Mouse (Mus musculus): ENCODE data around the gene Agxt. TPM values are rescaled to one million over a fixed set of nuclear protein-coding genes. Genes with fewer than 3 reads are reported as not detected.

Gene Agxt
- 0.04 and 0.08 TPM in 2 replicates for polyA plus RNA-seq (2012)

DNA sequence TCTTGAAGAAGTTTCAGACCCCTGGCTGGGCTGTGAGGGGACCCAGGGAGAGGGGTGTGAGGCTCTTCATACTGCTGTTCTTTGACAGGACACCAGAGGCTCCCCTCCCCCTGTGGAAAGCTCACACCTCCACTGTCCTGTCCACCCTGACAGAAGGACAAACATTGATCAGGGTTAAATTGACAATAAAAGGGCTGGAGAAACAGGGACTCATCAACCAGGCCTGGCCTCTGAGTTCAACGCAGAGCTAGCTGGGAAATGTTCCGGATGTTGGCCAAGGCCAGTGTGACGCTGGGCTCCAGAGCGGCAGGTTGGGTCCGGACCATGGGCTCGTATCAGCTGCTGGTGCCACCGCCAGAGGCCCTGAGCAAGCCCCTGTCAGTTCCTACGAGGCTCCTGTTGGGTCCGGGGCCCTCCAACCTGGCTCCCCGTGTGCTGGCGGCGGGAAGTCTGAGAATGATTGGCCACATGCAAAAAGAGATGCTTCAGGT lies at the start of gene Agxt:
Gene Agxt, plus strand, starts transcription at position 205 of the 491 bp plus-strand sequence.
- H3K27me3 ChIP-seq (ENCODE audit: control insufficient read depth) = no peaks in the 10 kb centered on the region
- no peaks in the 10 kb centered on the region for H3K36me3 ChIP-seq (ENCODE audit: control insufficient read depth)
- no peak for TF ChIP-seq GATA1 (IDR thresholded peaks at IDR 0.05; ENCODE audit: low read length)
- TF ChIP-seq TAL1 (IDR thresholded peaks at IDR 0.05; ENCODE audit: low read length) = no peak
- H3K4me3 ChIP-seq (replicated peaks) = no peak within 1 kb of the TSS
- H3K4me1 ChIP-seq (ENCODE audit: control insufficient read depth) = no peaks in the 10 kb centered on the region
- H3K9me3 ChIP-seq (ENCODE audit: control insufficient read depth, low read length) = no peaks in the 10 kb centered on the region

DNA sequence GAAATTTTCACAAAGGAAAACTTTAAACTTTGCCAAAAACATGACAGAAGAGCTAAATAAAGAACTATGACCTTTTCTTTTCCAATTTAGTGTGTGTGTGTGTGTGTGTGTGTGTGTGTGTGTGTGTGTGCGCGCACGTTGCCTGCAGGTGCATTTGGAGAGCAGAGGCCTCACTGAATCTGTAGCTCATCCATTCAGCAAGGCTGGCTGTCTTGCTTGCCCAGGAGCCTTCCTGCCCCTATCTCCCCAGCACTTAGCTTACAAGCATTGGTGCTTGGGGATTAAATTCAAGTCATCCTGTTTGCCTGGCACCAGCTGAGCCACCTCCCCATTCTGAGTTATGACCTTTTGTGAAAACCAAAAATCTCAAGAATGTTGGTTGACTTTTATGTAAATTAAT lies 42.5 kb upstream of the Agxt start:
- H3K9me3 ChIP-seq (ENCODE audit: control insufficient read depth, low read length) = no peaks in the 10 kb centered on the region
- no peaks in the 10 kb centered on the region for H3K36me3 ChIP-seq (ENCODE audit: control insufficient read depth)
- TF ChIP-seq TAL1 (IDR thresholded peaks at IDR 0.05; ENCODE audit: low read length) = no peak
- TF ChIP-seq GATA1 (IDR thresholded peaks at IDR 0.05; ENCODE audit: low read length) = no peak
- H3K4me1 ChIP-seq (ENCODE audit: control insufficient read depth) = no peaks in the 10 kb centered on the region
- H3K4me3 ChIP-seq (replicated peaks) = no peak overlapping the region
- no peaks in the 10 kb centered on the region for H3K27me3 ChIP-seq (ENCODE audit: control insufficient read depth)

DNA sequence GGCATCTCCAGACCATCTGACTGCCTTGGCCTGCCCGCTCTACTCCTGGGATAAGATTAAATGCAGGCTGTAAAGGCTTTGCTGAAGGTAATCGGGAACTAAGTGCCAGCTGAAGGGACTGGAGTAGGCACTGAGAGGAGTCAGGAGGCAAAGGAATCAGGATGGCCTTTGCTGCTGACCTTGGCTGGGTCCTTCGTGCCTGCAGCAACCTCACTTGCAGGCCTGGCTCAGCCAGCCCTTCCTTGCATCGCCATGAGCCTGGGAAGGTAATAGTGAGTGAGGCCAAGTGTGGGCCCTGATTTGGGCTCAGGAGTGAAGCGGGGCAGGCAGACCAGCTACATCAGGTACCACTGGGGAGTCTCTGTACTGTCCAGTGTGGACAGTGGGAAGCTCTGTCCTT lies 36.1 kb upstream of the Agxt start:
- no peaks in the 10 kb centered on the region; the same call in 1 of the 2 replicates for H3K9me3 ChIP-seq (ENCODE audit: control insufficient read depth, low read length)
- H3K4me1 ChIP-seq (ENCODE audit: control insufficient read depth) = no peaks in the 10 kb centered on the region
- no peak overlapping the region for H3K4me3 ChIP-seq (replicated peaks)
- no peak for TF ChIP-seq TAL1 (IDR thresholded peaks at IDR 0.05; ENCODE audit: low read length)
- H3K36me3 ChIP-seq (ENCODE audit: control insufficient read depth) = no peaks in the 10 kb centered on the region
- peaks cover 53% of the 10 kb centered on the region for H3K27me3 ChIP-seq (ENCODE audit: control insufficient read depth)

DNA sequence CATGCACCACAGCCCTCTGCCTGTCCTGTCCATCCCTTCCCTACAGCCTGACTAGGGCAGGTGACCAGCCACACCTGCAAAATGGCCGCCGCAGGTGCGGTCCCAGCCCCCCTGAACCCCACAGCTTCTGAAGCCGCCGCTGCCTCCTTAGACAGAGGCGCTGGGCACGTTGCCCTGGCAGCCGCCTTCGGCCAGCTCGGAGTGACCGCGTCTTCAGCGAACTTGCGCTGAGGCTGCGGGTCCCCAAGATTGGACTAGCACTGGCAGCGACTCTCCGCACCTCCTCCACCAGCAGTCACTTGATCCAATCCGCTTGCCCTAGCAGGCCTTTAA lies 34.8 kb upstream of the Agxt start:
- no peak overlapping the region for H3K4me3 ChIP-seq (replicated peaks)

DNA sequence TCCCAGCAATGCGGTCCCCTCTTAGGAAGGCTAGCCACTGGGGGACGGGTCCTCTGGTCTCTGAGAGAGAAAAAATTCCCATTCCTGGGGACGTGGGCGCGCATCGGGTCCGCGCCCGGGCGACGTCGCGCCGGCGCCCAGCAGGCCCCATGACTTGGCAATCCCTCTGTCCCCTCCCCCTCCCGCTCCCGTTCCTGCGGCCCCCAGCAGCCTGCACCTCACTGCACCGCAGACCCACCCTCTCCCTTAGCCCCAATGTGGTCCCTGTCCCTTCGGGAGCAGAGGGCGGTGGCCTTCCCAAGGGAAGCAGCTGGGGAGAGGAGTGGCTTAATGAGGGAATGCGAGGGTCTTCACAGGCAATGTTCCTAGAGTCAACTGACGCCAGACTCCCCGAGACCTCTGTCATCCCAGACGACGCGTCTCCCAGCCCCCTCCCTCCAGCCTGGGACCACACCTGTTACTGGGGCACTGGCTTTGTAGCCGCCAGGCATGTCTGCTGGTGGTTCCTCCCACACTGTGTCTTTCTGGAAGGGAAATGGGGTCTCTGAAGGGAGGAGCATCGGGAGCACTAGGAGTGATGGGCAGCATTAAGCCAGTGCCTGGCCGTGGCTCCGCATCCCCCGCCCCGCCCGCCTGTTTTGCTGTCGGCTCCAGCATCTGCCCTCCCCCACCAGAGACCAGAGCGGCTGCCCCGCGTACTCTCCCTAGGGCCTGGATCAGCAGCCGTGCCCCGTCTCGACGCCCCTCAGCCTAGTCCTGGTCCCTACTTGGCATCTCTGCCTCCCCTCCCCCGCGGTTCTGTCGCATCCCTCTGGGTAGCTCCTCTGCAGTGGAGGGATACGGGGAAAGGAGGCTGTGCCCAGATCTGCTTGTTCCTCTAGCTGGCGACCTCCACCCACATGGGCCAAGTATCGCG lies 34.2 kb upstream of the Agxt start:
- Histone ChIP-seq H3K27me3 (ENCODE audit: control insufficient read depth) (peaks cover 55% of the 10 kb centered on the region), H3K9me3 (ENCODE audit: control insufficient read depth, low read length) (no peaks in the 10 kb centered on the region; the same call in 1 of the 2 replicates), H3K4me3 (replicated peaks) (no peak overlapping the region), H3K4me1 (ENCODE audit: control insufficient read depth) (no peaks in the 10 kb centered on the region), H3K36me3 (ENCODE audit: control insufficient read depth) (no peaks in the 10 kb centered on the region)
- TF ChIP-seq GATA1 (IDR thresholded peaks at IDR 0.05; ENCODE audit: low read length) = no peak
- no peak for TF ChIP-seq TAL1 (IDR thresholded peaks at IDR 0.05; ENCODE audit: low read length)

More for the DNA sequence above, 34.8 kb upstream of the Agxt start:
- Histone ChIP-seq H3K4me1 (ENCODE audit: control insufficient read depth) (no peaks in the 10 kb centered on the region), H3K9me3 (ENCODE audit: control insufficient read depth, low read length) (no peaks in the 10 kb centered on the region; the same call in 1 of the 2 replicates), H3K27me3 (ENCODE audit: control insufficient read depth) (peaks cover 55% of the 10 kb centered on the region), H3K36me3 (ENCODE audit: control insufficient read depth) (no peaks in the 10 kb centered on the region)
- TF ChIP-seq TAL1 (IDR thresholded peaks at IDR 0.05; ENCODE audit: low read length) (no peak), GATA1 (IDR thresholded peaks at IDR 0.05; ENCODE audit: low read length) (no peak)

GRCm38 (mm10) chr1:93101571-93102061 lies 33.4 kb upstream of the Agxt start, which contains the start of gene Kif1a:
Kif1a (minus strand) TSS chr1:93101951.
- no peaks in the 10 kb centered on the region for H3K4me1 ChIP-seq (ENCODE audit: control insufficient read depth)
- H3K27me3 ChIP-seq (ENCODE audit: control insufficient read depth) = peaks cover 55% of the 10 kb centered on the region
- no peaks in the 10 kb centered on the region for H3K36me3 ChIP-seq (ENCODE audit: control insufficient read depth)
- TF ChIP-seq TAL1 (IDR thresholded peaks at IDR 0.05; ENCODE audit: low read length) = no peak
- no peak for TF ChIP-seq GATA1 (IDR thresholded peaks at IDR 0.05; ENCODE audit: low read length)
- no peaks in the 10 kb centered on the region; the same call in 1 of the 2 replicates for H3K9me3 ChIP-seq (ENCODE audit: control insufficient read depth, low read length)
- H3K4me3 ChIP-seq (replicated peaks) = no peak within 1 kb of the TSS

DNA sequence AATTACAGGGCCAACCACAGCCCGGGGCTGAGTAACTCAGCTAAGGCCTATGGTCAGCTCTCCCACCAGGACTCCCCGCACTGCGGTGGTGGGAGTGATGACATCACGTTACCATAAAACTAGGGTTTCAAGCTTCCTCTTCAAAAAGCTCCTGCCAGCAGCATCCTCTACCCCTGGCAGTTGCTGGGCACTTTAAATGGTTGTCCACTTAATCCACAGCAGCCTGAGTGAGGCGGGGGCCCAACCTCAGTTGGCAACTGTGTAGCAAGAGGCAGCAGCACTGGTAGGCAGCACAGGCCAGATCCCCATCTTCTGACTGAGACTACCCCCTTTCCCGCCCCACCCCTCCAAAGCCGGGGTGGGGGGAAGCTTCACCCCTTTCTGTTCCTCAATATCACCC lies 32.3 kb upstream of the Agxt start:
- Histone ChIP-seq H3K4me1 (ENCODE audit: control insufficient read depth) (no peaks in the 10 kb centered on the region), H3K4me3 (replicated peaks) (no peak overlapping the region), H3K27me3 (ENCODE audit: control insufficient read depth) (peaks cover 55% of the 10 kb centered on the region), H3K9me3 (ENCODE audit: control insufficient read depth, low read length) (no peaks in the 10 kb centered on the region; the same call in 1 of the 2 replicates), H3K36me3 (ENCODE audit: control insufficient read depth) (no peaks in the 10 kb centered on the region)
- TF ChIP-seq GATA1 (IDR thresholded peaks at IDR 0.05; ENCODE audit: low read length) (no peak), TAL1 (IDR thresholded peaks at IDR 0.05; ENCODE audit: low read length) (no peak)

- H3K9me3 ChIP-seq (ENCODE audit: control insufficient read depth, low read length) = 0 out of 2 replicates have a peak, but pooled peaks cover 2% of the 10 kb centered on the region
- H3K4me3 ChIP-seq (replicated peaks) = no peak overlapping the region
- no peaks in the 10 kb centered on the region for H3K36me3 ChIP-seq (ENCODE audit: control insufficient read depth)
- peaks cover 5% of the 10 kb centered on the region for H3K4me1 ChIP-seq (ENCODE audit: control insufficient read depth)
- H3K27me3 ChIP-seq (ENCODE audit: control insufficient read depth) = peaks cover 6% of the 10 kb centered on the region
- TF ChIP-seq GATA1 (IDR thresholded peaks at IDR 0.05; ENCODE audit: low read length) = no peak
- no peak for TF ChIP-seq TAL1 (IDR thresholded peaks at IDR 0.05; ENCODE audit: low read length)
Observed at GRCm38 (mm10) chr1:93114713-93115463, 20.2 kb upstream of the Agxt start.

- TF ChIP-seq TAL1 (IDR thresholded peaks at IDR 0.05; ENCODE audit: low read length) = no peak
- TF ChIP-seq GATA1 (IDR thresholded peaks at IDR 0.05; ENCODE audit: low read length) = no peak
- H3K36me3 ChIP-seq (ENCODE audit: control insufficient read depth) = no peaks in the 10 kb centered on the region
- H3K4me1 ChIP-seq (ENCODE audit: control insufficient read depth) = peaks cover 5% of the 10 kb centered on the region
- 0 out of 2 replicates have a peak, but pooled peaks cover 2% of the 10 kb centered on the region for H3K9me3 ChIP-seq (ENCODE audit: control insufficient read depth, low read length)
- H3K4me3 ChIP-seq (replicated peaks) = no peak overlapping the region
- peaks cover 6% of the 10 kb centered on the region for H3K27me3 ChIP-seq (ENCODE audit: control insufficient read depth)
Observed at GRCm38 (mm10) chr1:93115471-93115870, 19.6 kb upstream of the Agxt start.
